Mouse (Mus musculus): ENCODE measurements around the gene Pnldc1. TPM values are rescaled to one million over a fixed set of nuclear protein-coding genes. Genes with fewer than 3 reads are reported as not detected.
"Not testable (repeated sequence)": the region's sequence is repeated elsewhere in the genome, so short reads cannot be mapped to it uniquely, and the experiment has no call there.

The Pnldc1 gene
- total and polyA plus RNA-seq, 2 experiments, result 1.3 to 1.5 TPM

DNA sequence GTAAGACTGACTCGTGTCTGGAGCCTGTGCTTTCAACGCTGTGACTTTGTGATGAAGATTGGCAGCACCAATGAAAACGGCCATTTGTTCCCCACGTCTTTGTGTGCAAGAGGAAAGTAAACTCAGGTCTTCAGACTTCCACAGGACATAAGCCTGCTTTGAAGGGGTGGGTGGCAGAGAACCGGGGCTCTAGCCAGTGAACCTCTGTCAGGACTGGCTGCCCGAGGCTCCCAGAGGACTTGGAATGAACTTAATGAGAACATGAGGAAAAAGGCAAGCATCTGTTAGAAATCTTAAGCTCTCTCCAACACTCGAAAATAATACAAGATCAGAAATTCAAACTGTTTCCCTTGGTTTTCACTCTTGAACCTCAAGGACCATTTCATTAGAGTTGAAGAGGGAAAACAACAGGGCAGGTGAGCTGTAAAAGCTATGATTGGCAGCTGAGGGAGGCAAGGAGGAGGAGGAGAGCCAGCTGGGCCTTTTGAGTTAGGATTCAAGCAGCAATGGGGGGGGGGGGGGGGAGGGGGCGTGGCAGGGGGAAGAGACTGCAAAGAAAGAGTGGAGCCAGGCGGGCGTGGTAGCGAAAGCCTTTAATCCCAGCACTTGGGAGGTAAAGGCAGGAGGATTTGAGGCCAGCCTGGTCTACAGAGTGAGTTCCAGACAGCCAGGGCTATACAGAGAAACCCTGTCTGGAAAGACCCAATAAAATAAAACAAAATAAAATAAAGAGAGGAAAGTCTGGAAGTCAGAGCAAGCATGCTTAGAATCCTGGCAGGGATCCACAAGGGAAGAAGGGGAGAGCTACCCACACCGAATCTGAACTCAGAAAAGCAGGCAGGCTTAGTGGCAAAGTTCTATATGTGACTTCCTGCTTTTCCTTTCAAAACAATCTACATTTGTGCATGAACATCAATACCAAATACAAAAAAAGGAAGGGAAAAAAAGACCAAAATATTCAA, 6.4 kb downstream of the Pnldc1 start:
- no peak overlapping the region for H3K27ac ChIP-seq (replicated peaks; ENCODE audit: insufficient read depth, low read depth, low read length)
- DNase-seq (ENCODE audit: extremely low read depth, low read depth, low spot score), result no peak

DNA sequence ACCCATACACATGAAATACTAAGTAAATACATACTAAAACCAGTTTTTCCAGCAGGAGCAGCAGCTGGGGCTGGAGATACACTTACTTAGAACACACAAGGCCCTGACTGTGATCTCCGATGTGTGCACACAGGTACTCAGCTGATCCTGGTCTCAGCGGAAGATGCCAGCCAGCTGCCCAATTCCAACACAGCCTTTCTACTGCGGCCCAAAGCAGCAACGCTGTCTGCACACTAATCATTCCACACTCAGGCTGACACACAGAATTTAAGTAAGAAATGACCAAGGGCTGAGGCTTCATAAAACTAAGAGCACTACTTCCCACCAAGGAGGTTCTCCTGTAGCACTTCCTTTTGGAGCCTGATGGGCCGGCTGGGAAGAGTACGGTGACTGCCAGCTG, 7.7 kb downstream of the Pnldc1 start:
- Histone ChIP-seq H3K4me3 (ENCODE audit: insufficient read depth, low read depth, low read length) (no peak overlapping the region), H3K27me3 (ENCODE audit: control insufficient read depth, insufficient read depth, low read length) (no peaks in the 10 kb centered on the region), H3K27ac (replicated peaks; ENCODE audit: insufficient read depth, low read depth, low read length) (no peak overlapping the region), H3K36me3 (ENCODE audit: control insufficient read depth, insufficient read depth, low read length) (peaks cover 8% of the 10 kb centered on the region), H3K4me1 (ENCODE audit: control insufficient read depth, insufficient read depth, low read length) (no peaks in the 10 kb centered on the region), H3K79me2 (ENCODE audit: control insufficient read depth, insufficient read depth, low read length) (no peaks in the 10 kb centered on the region), H3K9ac (ENCODE audit: low read depth, low read length) (no peak overlapping the region)
- no peak for TF ChIP-seq POLR2A (IDR thresholded peaks at IDR 0.05; ENCODE audit: extremely low read depth, insufficient read depth, low read length)
- no peak for TF ChIP-seq CTCF (IDR thresholded peaks at IDR 0.05; ENCODE audit: low read depth, low read length)
- no peak for DNase-seq (ENCODE audit: extremely low read depth, low read depth, low spot score)
- WGBS, result 98% methylated on average over 6 of the region's 6 CpGs

More for the DNA sequence above, 6.4 kb downstream of the Pnldc1 start:
- H3K79me2 ChIP-seq (ENCODE audit: control insufficient read depth, insufficient read depth, low read length), result no peaks in the 10 kb centered on the region
- H3K9ac ChIP-seq (ENCODE audit: low read depth, low read length), result no peak overlapping the region
- no peaks in the 10 kb centered on the region for H3K4me1 ChIP-seq (ENCODE audit: control insufficient read depth, insufficient read depth, low read length)
- H3K4me3 ChIP-seq (ENCODE audit: insufficient read depth, low read depth, low read length), result no peak overlapping the region
- H3K36me3 ChIP-seq (ENCODE audit: control insufficient read depth, insufficient read depth, low read length), result peaks cover 10% of the 10 kb centered on the region
- no peaks in the 10 kb centered on the region for H3K27me3 ChIP-seq (ENCODE audit: control insufficient read depth, insufficient read depth, low read length)
- TF ChIP-seq CTCF (IDR thresholded peaks at IDR 0.05; ENCODE audit: low read depth, low read length) (no peak), POLR2A (IDR thresholded peaks at IDR 0.05; ENCODE audit: extremely low read depth, insufficient read depth, low read length) (no peak)
- WGBS, result 90% methylated on average over 11 of the region's 12 CpGs

DNA sequence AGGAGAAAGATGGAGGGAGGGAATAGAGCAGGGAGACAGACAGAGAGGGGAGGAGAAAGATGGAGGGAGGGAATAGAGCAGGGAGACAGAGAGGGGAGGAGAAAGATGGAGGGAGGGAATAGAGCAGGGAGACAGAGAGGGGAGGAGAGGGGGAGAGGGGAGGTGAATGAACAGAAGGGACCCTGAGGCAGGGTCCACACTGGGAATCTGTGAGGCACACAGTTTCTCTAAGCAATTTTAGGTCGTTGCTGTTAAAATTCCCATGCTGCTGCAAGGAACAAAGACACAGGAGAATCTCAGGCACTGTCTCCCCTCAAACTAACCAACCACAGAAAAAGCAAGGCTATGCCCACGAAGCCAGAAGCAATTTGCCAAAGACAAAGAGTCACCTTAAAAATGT, 11.4 kb downstream of the Pnldc1 start:
- H3K27me3 ChIP-seq (ENCODE audit: control insufficient read depth, insufficient read depth, low read length); H3K36me3 ChIP-seq (ENCODE audit: control insufficient read depth, insufficient read depth, low read length); H3K79me2 ChIP-seq (ENCODE audit: control insufficient read depth, insufficient read depth, low read length); DNase-seq (ENCODE audit: extremely low read depth, low read depth, low spot score); H3K4me3 ChIP-seq (ENCODE audit: insufficient read depth, low read depth, low read length); H3K9ac ChIP-seq (ENCODE audit: low read depth, low read length); H3K4me1 ChIP-seq (ENCODE audit: control insufficient read depth, insufficient read depth, low read length); H3K27ac ChIP-seq (replicated peaks; ENCODE audit: insufficient read depth, low read depth, low read length): not testable (repeated sequence)
- 66% methylated on average over 2 of the region's 2 CpGs for WGBS

DNA sequence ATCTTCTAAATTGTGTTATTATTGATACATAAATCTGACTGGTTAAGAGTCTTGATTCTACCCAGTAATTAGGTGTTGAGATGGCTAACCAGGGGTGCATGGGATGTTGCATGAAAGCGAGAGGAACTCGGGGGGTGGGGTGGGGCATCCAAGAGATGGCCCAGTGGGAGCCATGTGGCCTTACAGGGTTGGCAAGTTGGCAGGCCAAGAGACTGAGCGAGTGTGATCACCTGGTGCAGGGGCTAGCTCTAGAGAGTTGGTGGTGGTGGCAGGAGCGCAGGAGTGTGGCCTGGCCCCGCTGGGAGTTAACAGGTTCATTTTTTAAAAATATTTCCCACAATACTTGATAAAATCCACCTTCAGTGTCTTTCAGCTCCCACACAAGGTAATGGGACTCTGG, 12.4 kb downstream of the Pnldc1 start:
- DNase-seq (ENCODE audit: extremely low read depth, low read depth, low spot score), result no peak
- WGBS, result 96% methylated on average over 5 of the region's 5 CpGs
- TF ChIP-seq POLR2A (IDR thresholded peaks at IDR 0.05; ENCODE audit: extremely low read depth, insufficient read depth, low read length), result no peak
- no peak for TF ChIP-seq CTCF (IDR thresholded peaks at IDR 0.05; ENCODE audit: low read depth, low read length)

GRCm38 (mm10) chr17:12892033-12892432, 18.0 kb downstream of the Pnldc1 start:
- Histone ChIP-seq H3K27me3 (ENCODE audit: control insufficient read depth, insufficient read depth, low read length) (no peaks in the 10 kb centered on the region), H3K4me3 (ENCODE audit: insufficient read depth, low read depth, low read length) (no peak overlapping the region), H3K79me2 (ENCODE audit: control insufficient read depth, insufficient read depth, low read length) (no peaks in the 10 kb centered on the region), H3K36me3 (ENCODE audit: control insufficient read depth, insufficient read depth, low read length) (peaks cover 6% of the 10 kb centered on the region; the same call in 1 of the 2 replicates), H3K4me1 (ENCODE audit: control insufficient read depth, insufficient read depth, low read length) (no peaks in the 10 kb centered on the region), H3K27ac (replicated peaks; ENCODE audit: insufficient read depth, low read depth, low read length) (no peak overlapping the region), H3K9ac (ENCODE audit: low read depth, low read length) (no peak overlapping the region)
- TF ChIP-seq CTCF (IDR thresholded peaks at IDR 0.05; ENCODE audit: low read depth, low read length), result no peak
- no peak for TF ChIP-seq POLR2A (IDR thresholded peaks at IDR 0.05; ENCODE audit: extremely low read depth, insufficient read depth, low read length)
- 81% methylated on average over 9 of the region's 9 CpGs for WGBS
- no peak for DNase-seq (ENCODE audit: extremely low read depth, low read depth, low spot score)

More for the DNA sequence above, 12.4 kb downstream of the Pnldc1 start:
- H3K4me1 ChIP-seq (ENCODE audit: control insufficient read depth, insufficient read depth, low read length), result no peaks in the 10 kb centered on the region
- no peak overlapping the region for H3K4me3 ChIP-seq (ENCODE audit: insufficient read depth, low read depth, low read length)
- no peaks in the 10 kb centered on the region for H3K27me3 ChIP-seq (ENCODE audit: control insufficient read depth, insufficient read depth, low read length)
- no peaks in the 10 kb centered on the region for H3K79me2 ChIP-seq (ENCODE audit: control insufficient read depth, insufficient read depth, low read length)
- no peak overlapping the region for H3K27ac ChIP-seq (replicated peaks; ENCODE audit: insufficient read depth, low read depth, low read length)
- peaks cover 6% of the 10 kb centered on the region; the same call in 1 of the 2 replicates for H3K36me3 ChIP-seq (ENCODE audit: control insufficient read depth, insufficient read depth, low read length)
- no peak overlapping the region for H3K9ac ChIP-seq (ENCODE audit: low read depth, low read length)

DNA sequence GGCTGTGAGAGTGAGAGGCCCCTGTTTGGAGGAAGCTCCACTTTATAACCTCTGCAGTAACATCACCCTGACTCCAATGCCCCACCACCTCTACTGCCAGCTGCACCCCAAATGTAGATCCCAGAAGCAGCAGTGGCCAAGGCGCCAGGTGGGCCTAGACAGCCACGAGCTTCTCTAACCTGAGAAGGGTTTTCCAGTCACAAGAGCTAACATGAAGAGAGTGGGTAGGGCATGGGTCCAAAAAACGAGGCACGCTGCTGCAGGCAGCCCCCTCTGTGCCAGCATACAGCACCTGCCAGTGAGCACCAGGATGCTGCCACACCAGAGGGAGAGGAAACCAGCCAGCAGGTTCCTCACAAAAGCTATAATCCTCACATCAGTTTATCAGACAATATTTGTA, 19.0 kb downstream of the Pnldc1 start:
- H3K4me1 ChIP-seq (ENCODE audit: control insufficient read depth, insufficient read depth, low read length), result no peaks in the 10 kb centered on the region
- H3K27ac ChIP-seq (replicated peaks; ENCODE audit: insufficient read depth, low read depth, low read length), result no peak overlapping the region
- H3K4me3 ChIP-seq (ENCODE audit: insufficient read depth, low read depth, low read length), result no peak overlapping the region
- 86% methylated on average over 4 of the region's 4 CpGs for WGBS
- H3K79me2 ChIP-seq (ENCODE audit: control insufficient read depth, insufficient read depth, low read length), result no peaks in the 10 kb centered on the region
- H3K36me3 ChIP-seq (ENCODE audit: control insufficient read depth, insufficient read depth, low read length), result peaks cover 5% of the 10 kb centered on the region; the same call in 1 of the 2 replicates
- H3K9ac ChIP-seq (ENCODE audit: low read depth, low read length), result no peak overlapping the region
- DNase-seq (ENCODE audit: extremely low read depth, low read depth, low spot score), result no peak
- no peaks in the 10 kb centered on the region for H3K27me3 ChIP-seq (ENCODE audit: control insufficient read depth, insufficient read depth, low read length)
- TF ChIP-seq POLR2A (IDR thresholded peaks at IDR 0.05; ENCODE audit: extremely low read depth, insufficient read depth, low read length) (no peak), CTCF (IDR thresholded peaks at IDR 0.05; ENCODE audit: low read depth, low read length) (no peak)
